Mouse (Mus musculus): Measurements from ENCODE around the gene Mamdc4. TPM values are rescaled to one million over a fixed set of nuclear protein-coding genes. Genes with fewer than 3 reads are reported as not detected.

Mamdc4 gene
- 8.2 and 8.8 TPM in 2 replicates for polyA plus RNA-seq (2012; rRNA removed)

DNA sequence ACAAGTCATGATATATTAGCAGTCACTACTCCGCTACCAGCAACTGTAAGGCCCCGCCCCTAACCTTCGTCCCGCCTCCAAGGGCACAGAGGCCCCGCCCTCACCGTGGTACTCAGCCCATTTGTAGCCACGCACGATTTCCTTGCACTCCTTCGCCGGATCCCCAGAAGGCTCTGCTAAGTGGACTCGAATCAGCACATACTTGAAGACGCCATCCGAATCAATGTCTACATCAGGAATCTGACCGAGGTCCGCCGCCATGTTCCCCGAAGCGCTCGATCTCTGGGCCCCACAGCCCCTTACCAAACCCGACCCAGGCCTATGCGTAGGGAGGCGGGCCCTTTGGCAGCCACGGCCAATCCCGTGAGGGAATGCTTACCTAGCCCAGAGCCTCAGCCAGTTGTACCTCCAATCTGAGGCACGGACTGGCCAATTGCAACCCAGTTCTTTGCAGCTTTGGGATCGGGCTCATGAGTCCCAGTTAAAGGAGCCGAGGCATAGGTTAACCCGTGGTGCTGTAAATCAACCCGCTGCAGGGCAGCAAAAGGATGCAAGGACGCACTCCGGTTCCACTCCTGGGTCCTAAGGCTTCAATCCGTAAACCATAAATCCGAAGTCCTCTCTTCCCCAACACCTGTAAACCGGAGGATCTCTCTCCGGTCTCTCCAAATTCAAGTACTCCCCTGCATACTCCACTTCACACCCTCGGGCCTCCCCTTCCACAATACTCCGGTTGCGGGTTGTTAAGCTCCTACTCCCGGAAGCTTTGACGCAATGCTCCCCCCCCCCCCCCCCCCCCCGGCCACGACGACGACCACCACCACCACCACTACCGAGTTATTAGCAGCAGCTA, at the start of gene Mamdc4, which contains the start of gene Phpt1:
Gene Mamdc4 (minus strand): TSS at position 267 of the 853 bp plus-strand sequence.
Gene Phpt1 (minus strand): TSS at position 646 of the 853 bp plus-strand sequence.

DNA sequence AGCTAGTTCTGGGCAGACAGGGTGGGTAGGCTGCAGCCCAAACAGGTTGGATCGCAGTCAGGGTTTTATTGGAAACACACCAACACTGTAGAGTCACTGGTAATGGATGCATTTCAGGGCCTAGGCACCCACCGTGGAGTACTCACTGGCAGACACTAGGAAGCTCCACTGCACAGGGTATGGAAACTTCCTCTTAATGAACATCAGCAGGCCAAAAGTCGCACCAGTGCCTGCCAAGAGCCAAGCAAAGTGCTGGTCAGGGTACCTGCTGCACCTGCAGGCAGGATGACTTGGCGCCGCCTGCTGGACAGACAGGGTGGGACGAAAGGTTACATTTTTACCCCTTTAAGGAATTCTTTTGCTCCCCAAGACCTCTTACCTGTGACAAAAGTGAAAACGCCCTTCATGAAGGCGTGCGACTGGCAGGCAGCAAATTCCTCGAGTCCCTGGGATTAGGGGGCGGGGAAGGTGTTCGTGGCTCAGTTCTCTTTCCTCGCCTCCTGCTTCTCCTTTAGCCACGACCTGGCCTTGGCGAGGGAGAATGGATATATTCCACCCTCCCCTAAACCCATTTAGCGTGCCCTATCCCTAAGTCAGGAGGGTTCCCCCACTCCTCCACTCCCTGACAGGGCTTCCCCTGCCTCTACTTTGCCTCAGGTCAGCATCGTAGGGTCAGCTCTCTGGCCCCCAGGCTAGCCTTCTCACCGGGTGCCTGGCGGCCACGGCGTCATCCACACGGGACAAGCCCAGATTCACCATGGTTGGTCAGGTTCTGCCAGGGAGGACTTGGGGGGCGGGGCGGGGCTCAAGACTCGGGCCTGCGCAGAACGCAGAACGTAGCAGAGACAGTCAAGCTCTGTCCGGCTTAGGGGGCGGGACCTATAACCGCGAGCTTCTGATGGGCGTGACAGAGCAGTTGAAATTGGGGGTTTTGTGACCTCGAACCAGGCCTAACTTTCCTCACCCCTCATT, 46.9 kb upstream of the Mamdc4 start, which contains the start of gene Tmem141:
Gene Tmem141 (minus strand): TSS at position 777 of the 972 bp plus-strand sequence.

DNA sequence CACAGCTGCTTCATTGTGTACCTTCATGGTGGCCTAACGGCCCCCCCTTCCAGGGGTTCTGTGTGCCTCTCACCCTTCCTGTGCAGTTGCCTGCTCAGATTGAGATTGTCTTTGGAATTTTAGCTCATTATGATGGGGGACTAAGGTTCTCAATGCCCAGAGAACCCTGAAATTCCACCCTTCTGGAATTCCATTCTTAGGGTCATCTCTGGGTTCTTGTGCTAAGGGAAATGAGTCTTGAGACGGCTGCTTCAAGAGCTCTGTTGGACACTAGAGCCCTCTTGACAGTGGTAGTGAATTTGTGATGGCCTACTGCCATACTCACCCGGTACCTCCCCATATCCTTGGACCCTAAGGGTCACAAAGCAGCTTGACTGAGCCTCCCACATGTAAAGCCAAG, 42.9 kb upstream of the Mamdc4 start, which contains the start of gene Ccdc183:
Gene Ccdc183 (minus strand): TSS at position 101 of the 400 bp plus-strand sequence.

GRCm38 (mm10) chr2:25607761-25608622, 33.3 kb upstream of the Mamdc4 start, which contains the start of gene Rabl6:
Gene Rabl6 (minus strand): TSS chr2:25608521.

DNA sequence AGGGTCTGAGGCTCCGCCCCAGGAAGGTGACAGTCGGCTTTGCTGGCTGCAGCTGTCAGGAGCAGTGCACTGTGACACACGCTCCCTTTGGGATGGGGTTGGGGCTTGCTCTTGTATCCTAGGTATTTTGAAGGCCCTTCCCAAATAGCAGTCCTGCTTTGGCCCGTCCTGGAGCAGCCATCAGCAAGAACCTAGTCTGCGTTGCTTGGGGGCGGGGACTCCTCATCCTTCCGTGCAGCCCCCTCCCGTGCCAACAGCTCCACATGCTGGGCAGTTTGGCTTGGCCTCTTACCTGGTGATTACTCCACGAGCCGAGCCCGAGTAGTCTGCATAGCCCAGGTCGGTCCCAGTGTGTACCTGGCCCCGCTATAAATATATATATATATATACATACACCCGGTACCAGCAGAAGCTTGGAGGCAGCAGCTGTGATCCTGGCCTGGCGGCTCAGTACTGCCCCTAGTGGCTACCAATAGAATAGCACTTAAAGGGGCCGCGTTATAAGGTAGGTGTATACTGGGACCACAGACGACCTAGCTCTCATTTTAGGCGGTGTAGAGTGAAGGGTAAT, 6.7 kb upstream of the Mamdc4 start, which contains the start of gene Ajm1:
Gene Ajm1 (minus strand): TSS at position 464 of the 571 bp plus-strand sequence.

GRCm38 (mm10) chr2:25557221-25557963, 17.3 kb downstream of the Mamdc4 start, which contains the start of gene Edf1:
Gene Edf1 (plus strand): TSS chr2:25557847.

DNA sequence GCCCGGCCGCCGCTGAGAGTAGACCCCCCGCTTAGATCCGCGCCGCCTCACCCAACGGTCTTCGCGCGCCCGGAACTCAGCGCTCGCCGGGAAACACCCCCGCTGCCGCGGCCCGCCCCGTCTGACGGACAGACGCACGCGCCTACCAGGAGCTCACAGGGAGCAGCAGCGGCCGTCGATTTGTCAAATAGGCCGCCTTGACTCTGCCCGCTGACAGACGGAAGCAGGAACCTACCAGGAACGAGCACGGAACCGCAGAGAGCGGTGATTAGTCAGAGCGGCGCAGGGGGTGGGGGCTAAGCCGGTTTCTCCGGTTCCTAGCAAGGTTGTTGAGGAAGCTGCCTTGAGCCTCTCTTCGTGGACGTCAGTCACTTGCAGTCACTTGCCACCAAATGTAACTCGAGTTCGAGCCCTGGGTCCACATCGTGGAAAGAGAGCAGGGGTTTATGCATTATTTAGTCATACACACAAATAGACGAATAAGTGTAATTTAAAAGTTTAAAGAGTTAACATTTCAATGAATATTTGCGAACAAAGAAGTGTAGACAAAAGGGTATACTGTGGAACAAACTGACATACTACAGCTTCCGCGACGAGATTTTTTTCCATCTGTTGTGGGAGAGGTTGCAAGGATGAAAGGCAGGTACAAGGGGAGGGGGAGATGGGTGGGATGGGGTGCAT, 27.7 kb downstream of the Mamdc4 start, which contains the start of gene Traf2:
Gene Traf2 (minus strand): TSS at position 130 of the 681 bp plus-strand sequence.

Other genes with a start within 250 kb of the Mamdc4 start
- gene Man1b1, start 242.5 kb downstream of the Mamdc4 start, polyA plus RNA-seq (2012; rRNA removed): 29.2 and 34.9 TPM in 2 replicates
- gene Dpp7, start 218.5 kb downstream of the Mamdc4 start, polyA plus RNA-seq (2012; rRNA removed): 22.1 and 29.3 TPM in 2 replicates
- 2.9 and 5.3 TPM in 2 replicates for gene Uap1l1, start 209.2 kb downstream of the Mamdc4 start, polyA plus RNA-seq (2012; rRNA removed)
- gene Sapcd2, start 202.5 kb downstream of the Mamdc4 start, polyA plus RNA-seq (2012; rRNA removed): 64.9 and 72.9 TPM in 2 replicates
- gene Entpd2, start 179.0 kb downstream of the Mamdc4 start, polyA plus RNA-seq (2012; rRNA removed): 0.11 and 0.17 TPM in 2 replicates
- gene Npdc1, start 175.5 kb downstream of the Mamdc4 start, polyA plus RNA-seq (2012; rRNA removed): 146 and 170 TPM in 2 replicates
- gene Fut7, start 151.6 kb downstream of the Mamdc4 start, polyA plus RNA-seq (2012; rRNA removed): 0.06 and 0.31 TPM in 2 replicates
- 15.7 and 15.9 TPM in 2 replicates for gene Abca2, start 146.1 kb downstream of the Mamdc4 start, polyA plus RNA-seq (2012; rRNA removed)
- 0.16 and 0.36 TPM in 2 replicates for gene Clic3, start 118.0 kb downstream of the Mamdc4 start, polyA plus RNA-seq (2012; rRNA removed)
- 23.7 and 35.7 TPM in 2 replicates for gene Paxx, start 113.8 kb downstream of the Mamdc4 start, polyA plus RNA-seq (2012; rRNA removed)
- 0.34 and 0.41 TPM in 2 replicates for gene Ptgds, start 104.8 kb downstream of the Mamdc4 start, polyA plus RNA-seq (2012; rRNA removed)
- not detected in 2 replicates for gene Lcn12, start 80.9 kb downstream of the Mamdc4 start, polyA plus RNA-seq (2012; rRNA removed)
- 27.8 and 30.7 TPM in 2 replicates for gene Fbxw5, start 74.1 kb downstream of the Mamdc4 start, polyA plus RNA-seq (2012; rRNA removed)
- gene C8g, start 73.1 kb downstream of the Mamdc4 start, polyA plus RNA-seq (2012; rRNA removed): 3.8 and 4.0 TPM in 2 replicates
- 16.0 and 18.2 TPM in 2 replicates for gene Traf2, start 27.9 kb downstream of the Mamdc4 start, polyA plus RNA-seq (2012; rRNA removed)
- gene Edf1, start 17.0 kb downstream of the Mamdc4 start, polyA plus RNA-seq (2012; rRNA removed): 165 and 237 TPM in 2 replicates
- 154 and 192 TPM in 2 replicates for gene Phpt1, start 379 bp upstream of the Mamdc4 start, polyA plus RNA-seq (2012; rRNA removed)
- 1.2 and 1.4 TPM in 2 replicates for gene Ajm1, start 6.9 kb upstream of the Mamdc4 start, polyA plus RNA-seq (2012; rRNA removed)
- gene Rabl6, start 33.7 kb upstream of the Mamdc4 start, polyA plus RNA-seq (2012; rRNA removed): 88.7 and 111 TPM in 2 replicates
- gene Ccdc183, start 42.8 kb upstream of the Mamdc4 start, polyA plus RNA-seq (2012; rRNA removed): not detected in 2 replicates
- 9.4 and 18.8 TPM in 2 replicates for gene Tmem141, start 47.2 kb upstream of the Mamdc4 start, polyA plus RNA-seq (2012; rRNA removed)
- 1.5 and 3.7 TPM in 2 replicates for gene Fcna, start 53.2 kb upstream of the Mamdc4 start, polyA plus RNA-seq (2012; rRNA removed)
- not detected in 2 replicates for gene Lcn8, start 78.3 kb upstream of the Mamdc4 start, polyA plus RNA-seq (2012; rRNA removed)
- not detected in 2 replicates for gene Lcn5, start 83.1 kb upstream of the Mamdc4 start, polyA plus RNA-seq (2012; rRNA removed)
- not detected in 2 replicates for gene Lcn6, start 101.9 kb upstream of the Mamdc4 start, polyA plus RNA-seq (2012; rRNA removed)
- not detected in 2 replicates for gene Lcn10, start 107.9 kb upstream of the Mamdc4 start, polyA plus RNA-seq (2012; rRNA removed)
- not detected in 2 replicates for gene Obp2a, start 125.2 kb upstream of the Mamdc4 start, polyA plus RNA-seq (2012; rRNA removed)
- 37.1 and 43.2 TPM in 2 replicates for gene Bmyc, start 131.9 kb upstream of the Mamdc4 start, polyA plus RNA-seq (2012; rRNA removed)
- gene Obp2b, start 162.2 kb upstream of the Mamdc4 start, polyA plus RNA-seq (2012; rRNA removed): not detected in 2 replicates
- not detected in 2 replicates for gene Lcn3, start 190.7 kb upstream of the Mamdc4 start, polyA plus RNA-seq (2012; rRNA removed)
- not detected in 2 replicates for gene Lcn11, start 202.2 kb upstream of the Mamdc4 start, polyA plus RNA-seq (2012; rRNA removed)
- gene Gm13539, start 207.4 kb upstream of the Mamdc4 start, polyA plus RNA-seq (2012; rRNA removed): not detected in 2 replicates
- not detected in 2 replicates for gene Glt6d1, start 241.0 kb upstream of the Mamdc4 start, polyA plus RNA-seq (2012; rRNA removed)
- not detected in 2 replicates for gene Lcn9, start 248.3 kb upstream of the Mamdc4 start, polyA plus RNA-seq (2012; rRNA removed)